Mouse (Mus musculus): ENCODE data around the gene Glra4. TPM values are rescaled to one million over a fixed set of nuclear protein-coding genes. Genes with fewer than 3 reads are reported as not detected.

Glra4 gene
- polyA plus RNA-seq, 1 experiment: not detected

DNA sequence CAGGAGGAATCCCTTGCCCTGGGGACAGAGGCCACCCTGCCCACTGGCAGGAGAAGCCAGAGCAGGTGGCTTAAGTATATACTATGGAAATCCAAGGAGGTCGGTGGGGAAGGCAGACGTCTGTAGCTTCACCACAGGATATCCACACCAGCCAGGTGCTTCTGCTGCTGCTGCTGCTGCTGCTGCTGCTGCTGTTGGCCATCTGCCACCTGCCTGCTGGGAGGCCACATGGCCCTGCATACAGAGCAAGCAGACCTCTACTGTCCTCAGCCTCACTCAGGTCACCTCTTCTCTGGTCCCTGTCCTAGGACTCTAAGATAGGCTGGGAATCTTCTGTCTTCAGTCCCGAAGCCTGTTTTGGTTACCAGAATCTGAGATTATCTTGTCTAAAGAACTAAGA lies 1.9 kb downstream of the Glra4 start:
- H3K4me3 ChIP-seq (replicated peaks; ENCODE audit: control insufficient read depth, low read depth, low read length): no peak overlapping the region
- TF ChIP-seq CTCF (IDR thresholded peaks at IDR 0.05; ENCODE audit: control insufficient read depth, insufficient read depth, low read length) (no peak), POLR2A (IDR thresholded peaks at IDR 0.05; ENCODE audit: borderline replicate concordance, control insufficient read depth, low read depth, low read length) (no peak)
- no peaks in the 10 kb centered on the region for H3K4me1 ChIP-seq (ENCODE audit: control insufficient read depth, insufficient read depth, low read length)
- WGBS: 52% methylated on average over 3 of the region's 3 CpGs
- H3K27ac ChIP-seq (ENCODE audit: control insufficient read depth, insufficient read depth, low read depth, low read length, poor library complexity): no peak overlapping the region

DNA sequence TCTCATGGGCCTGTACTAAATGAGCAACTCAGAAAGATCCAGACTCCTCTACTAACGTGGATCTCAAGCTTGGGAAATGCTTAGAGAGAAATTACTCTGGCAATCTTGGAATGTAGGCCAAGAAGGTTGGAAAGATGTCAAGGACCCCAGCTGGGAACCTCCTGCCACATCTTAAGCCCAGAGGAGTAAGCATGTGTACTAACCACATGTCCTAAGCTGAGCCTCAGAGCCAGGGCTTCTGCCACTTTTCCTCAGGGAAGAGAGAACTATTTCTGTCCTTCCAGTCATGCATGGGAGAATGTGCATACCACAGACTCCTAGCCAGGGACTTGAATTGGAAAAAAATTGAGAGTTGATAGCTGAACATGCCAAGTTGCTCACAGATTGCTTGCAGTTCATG lies 6.9 kb downstream of the Glra4 start:
- WGBS: 62% methylated on average over 1 of the region's 1 CpGs
- Histone ChIP-seq H3K4me1 (ENCODE audit: control insufficient read depth, insufficient read depth, low read length) (no peaks in the 10 kb centered on the region), H3K27ac (ENCODE audit: control insufficient read depth, insufficient read depth, low read depth, low read length, poor library complexity) (no peak overlapping the region), H3K4me3 (replicated peaks; ENCODE audit: control insufficient read depth, low read depth, low read length) (no peak overlapping the region)
- no peak for TF ChIP-seq POLR2A (IDR thresholded peaks at IDR 0.05; ENCODE audit: borderline replicate concordance, control insufficient read depth, low read depth, low read length)

DNA sequence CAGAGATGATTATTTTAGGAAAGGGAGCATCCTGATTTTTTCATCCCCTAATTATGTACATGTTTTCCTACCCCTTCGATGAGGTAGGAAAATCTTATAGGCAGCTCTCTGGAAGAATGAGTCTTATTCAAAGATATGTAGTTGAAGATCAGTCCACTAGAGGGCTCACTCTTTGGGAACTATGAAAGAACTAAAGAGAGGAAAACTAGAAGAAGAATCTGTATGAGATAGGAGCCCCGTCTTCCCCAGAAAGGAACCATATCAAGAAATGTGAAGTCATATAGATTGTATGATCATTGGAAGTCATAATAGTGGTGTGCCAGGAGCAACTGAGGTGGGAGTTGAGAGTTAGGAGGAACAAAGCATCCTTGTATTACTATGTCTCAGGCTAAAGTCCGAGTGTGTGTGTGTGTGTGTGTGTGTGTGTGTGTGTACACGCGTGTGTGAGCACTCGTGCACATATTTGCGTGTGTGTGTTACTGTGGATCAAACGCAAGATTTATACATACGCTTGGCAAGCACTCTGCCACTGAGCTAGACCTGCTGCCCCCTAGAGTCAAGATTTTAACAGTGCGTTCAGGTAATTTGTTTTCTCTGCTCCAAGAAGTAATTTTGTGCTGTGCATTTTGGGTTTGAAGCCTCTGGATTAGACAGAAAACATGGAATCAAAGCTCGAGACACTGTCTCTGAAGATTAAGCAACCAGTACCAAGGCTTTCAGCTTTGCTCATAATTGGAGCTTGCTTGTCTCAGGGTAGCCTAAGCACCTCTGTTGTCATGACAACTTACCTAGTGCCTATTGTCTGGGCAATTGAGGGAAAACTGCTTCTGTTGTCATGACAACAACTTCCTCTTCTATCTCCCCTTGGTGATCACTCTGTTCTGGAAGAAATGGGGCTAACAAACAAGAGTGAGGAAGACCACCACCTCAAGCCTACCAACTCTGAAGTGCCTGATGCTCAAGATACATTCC lies 18.6 kb downstream of the Glra4 start:
- 53% methylated on average over 11 of the region's 11 CpGs for WGBS

DNA sequence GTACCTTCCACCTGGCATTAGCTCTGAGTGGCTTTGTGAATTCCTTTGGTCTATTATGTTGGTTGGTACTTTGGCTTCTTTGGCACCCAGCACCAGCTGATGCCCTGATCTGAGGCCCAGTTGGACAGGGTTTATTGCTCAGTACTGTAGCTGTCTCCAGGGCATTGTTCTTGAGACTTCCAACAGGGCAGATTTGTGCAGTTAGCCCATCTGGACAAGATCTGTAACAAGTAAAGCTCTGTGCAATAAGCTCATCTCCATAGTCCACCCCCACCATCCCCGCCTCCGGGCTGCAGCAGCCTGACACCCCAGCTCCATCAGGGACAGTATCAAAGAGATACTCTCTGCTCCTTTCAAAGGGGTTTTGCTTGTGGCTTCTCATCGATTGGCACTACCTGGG lies 24.5 kb downstream of the Glra4 start:
- Histone ChIP-seq H3K27ac (ENCODE audit: control insufficient read depth, insufficient read depth, low read depth, low read length, poor library complexity) (no peak overlapping the region), H3K4me1 (ENCODE audit: control insufficient read depth, insufficient read depth, low read length) (no peaks in the 10 kb centered on the region), H3K4me3 (replicated peaks; ENCODE audit: control insufficient read depth, low read depth, low read length) (no peak overlapping the region)
- TF ChIP-seq CTCF (IDR thresholded peaks at IDR 0.05; ENCODE audit: control insufficient read depth, insufficient read depth, low read length) (no peak), POLR2A (IDR thresholded peaks at IDR 0.05; ENCODE audit: borderline replicate concordance, control insufficient read depth, low read depth, low read length) (no peak)
- WGBS: 70% methylated on average over 3 of the region's 3 CpGs

More for the DNA sequence above, 18.6 kb downstream of the Glra4 start:
- no peak overlapping the region for H3K4me3 ChIP-seq (replicated peaks; ENCODE audit: control insufficient read depth, low read depth, low read length)
- H3K4me1 ChIP-seq (ENCODE audit: control insufficient read depth, insufficient read depth, low read length): no peaks in the 10 kb centered on the region
- TF ChIP-seq POLR2A (IDR thresholded peaks at IDR 0.05; ENCODE audit: borderline replicate concordance, control insufficient read depth, low read depth, low read length): no peak
- TF ChIP-seq CTCF (IDR thresholded peaks at IDR 0.05; ENCODE audit: control insufficient read depth, insufficient read depth, low read length): peak; percentile 28
- no peak overlapping the region for H3K27ac ChIP-seq (ENCODE audit: control insufficient read depth, insufficient read depth, low read depth, low read length, poor library complexity)

DNA sequence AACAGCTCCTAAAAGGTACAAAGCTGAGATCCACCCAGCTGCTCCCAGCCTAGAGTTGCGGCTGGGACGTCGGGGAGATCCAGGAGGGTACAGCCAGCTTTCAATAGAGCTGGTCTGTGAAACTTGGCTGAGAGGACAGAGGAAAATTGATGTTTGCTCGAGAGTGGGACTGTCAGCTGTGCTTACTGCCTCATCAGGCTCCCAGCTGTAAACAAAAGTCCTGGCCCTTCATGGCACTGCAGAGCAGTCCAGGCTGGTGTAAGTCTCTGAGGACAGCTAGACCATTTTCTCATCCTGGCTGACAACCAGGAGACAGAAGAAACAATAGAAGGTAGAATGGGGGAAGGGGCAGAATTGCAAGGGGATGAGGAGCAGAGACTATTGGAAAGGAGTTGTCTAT lies 30.6 kb downstream of the Glra4 start:
- no peaks in the 10 kb centered on the region for H3K4me1 ChIP-seq (ENCODE audit: control insufficient read depth, insufficient read depth, low read length)
- H3K27ac ChIP-seq (ENCODE audit: control insufficient read depth, insufficient read depth, low read depth, low read length, poor library complexity): no peak overlapping the region
- 71% methylated on average over 4 of the region's 4 CpGs for WGBS
- no peak overlapping the region for H3K4me3 ChIP-seq (replicated peaks; ENCODE audit: control insufficient read depth, low read depth, low read length)
- TF ChIP-seq CTCF (IDR thresholded peaks at IDR 0.05; ENCODE audit: control insufficient read depth, insufficient read depth, low read length): no peak
- TF ChIP-seq POLR2A (IDR thresholded peaks at IDR 0.05; ENCODE audit: borderline replicate concordance, control insufficient read depth, low read depth, low read length): no peak

DNA sequence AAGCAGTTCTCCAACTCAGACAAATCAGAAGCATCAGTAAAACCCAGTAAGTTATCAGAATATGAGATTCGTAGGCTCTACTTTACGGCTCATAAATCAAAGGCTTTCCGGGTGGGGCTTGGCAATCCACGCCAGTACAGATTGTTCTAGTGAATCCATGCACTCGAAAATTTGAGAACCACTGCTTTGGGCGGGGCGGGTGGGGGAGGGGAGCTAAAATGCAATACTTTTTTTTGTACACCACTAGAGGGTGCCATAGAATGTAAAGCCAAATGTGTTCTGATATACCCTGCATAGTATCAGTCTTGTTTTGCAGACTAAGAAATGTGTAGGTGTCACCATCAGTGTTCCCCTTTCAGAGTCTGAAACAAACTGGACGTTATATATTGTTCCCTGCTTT lies 35.3 kb downstream of the Glra4 start:
- Histone ChIP-seq H3K27ac (ENCODE audit: control insufficient read depth, insufficient read depth, low read depth, low read length, poor library complexity) (no peak overlapping the region), H3K4me3 (replicated peaks; ENCODE audit: control insufficient read depth, low read depth, low read length) (no peak overlapping the region), H3K4me1 (ENCODE audit: control insufficient read depth, insufficient read depth, low read length) (no peaks in the 10 kb centered on the region)
- no peak for TF ChIP-seq CTCF (IDR thresholded peaks at IDR 0.05; ENCODE audit: control insufficient read depth, insufficient read depth, low read length)
- TF ChIP-seq POLR2A (IDR thresholded peaks at IDR 0.05; ENCODE audit: borderline replicate concordance, control insufficient read depth, low read depth, low read length): no peak
- 42% methylated on average over 8 of the region's 8 CpGs for WGBS

DNA sequence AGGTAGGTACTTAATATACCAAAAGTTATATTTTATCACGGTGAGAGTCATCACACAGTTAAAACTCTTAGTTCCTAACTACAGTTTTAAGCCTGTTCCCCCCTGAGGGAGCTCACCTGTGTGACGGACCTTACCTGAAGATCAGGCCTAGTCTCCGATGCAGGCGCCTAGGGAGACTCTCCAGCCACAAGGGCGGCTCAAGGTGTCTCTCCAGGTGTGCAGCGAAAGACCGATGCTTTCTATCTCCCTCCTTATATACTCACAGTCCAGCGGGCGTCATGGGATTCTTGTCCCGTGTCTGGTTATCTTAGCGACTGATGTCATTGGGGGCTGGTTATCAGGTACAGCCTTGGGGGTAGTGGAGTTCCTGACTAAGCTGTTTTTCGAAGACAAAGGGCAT lies 36.5 kb downstream of the Glra4 start, which contains the start of gene Morf4l2:
Morf4l2 (minus strand) TSS at position 232 of the 400 bp plus-strand sequence.
- TF ChIP-seq POLR2A (IDR thresholded peaks at IDR 0.05; ENCODE audit: borderline replicate concordance, control insufficient read depth, low read depth, low read length): no peak
- TF ChIP-seq CTCF (IDR thresholded peaks at IDR 0.05; ENCODE audit: control insufficient read depth, insufficient read depth, low read length): no peak
- H3K4me3 ChIP-seq (replicated peaks; ENCODE audit: control insufficient read depth, low read depth, low read length): no peak within 1 kb of the TSS
- no peak within 1 kb of the TSS for H3K27ac ChIP-seq (ENCODE audit: control insufficient read depth, insufficient read depth, low read depth, low read length, poor library complexity)
- WGBS: 79% methylated on average over 12 of the region's 12 CpGs
- H3K4me1 ChIP-seq (ENCODE audit: control insufficient read depth, insufficient read depth, low read length): no peaks in the 10 kb centered on the region

DNA sequence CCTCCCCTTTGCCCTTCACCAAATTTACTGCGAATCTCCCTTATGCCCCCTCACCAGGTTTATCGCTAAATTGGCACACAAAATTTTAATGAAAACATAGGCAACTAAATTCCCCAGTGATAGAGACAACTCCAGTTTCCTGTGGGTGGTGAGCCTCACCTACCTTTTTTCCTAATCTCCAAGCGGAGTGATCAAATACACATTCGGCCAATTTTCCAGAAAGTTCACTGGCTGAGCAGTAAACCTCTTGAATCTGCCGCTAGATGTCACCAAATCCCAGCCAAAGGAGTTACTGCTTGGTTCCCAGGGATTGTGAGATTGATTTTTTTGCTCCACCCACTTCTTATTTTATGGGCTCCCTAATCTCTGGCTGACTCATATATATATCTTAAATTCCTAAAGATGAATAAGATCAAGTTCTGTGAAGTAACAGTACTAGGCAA lies 37.3 kb downstream of the Glra4 start:
- no peak overlapping the region for H3K27ac ChIP-seq (ENCODE audit: control insufficient read depth, insufficient read depth, low read depth, low read length, poor library complexity)
- WGBS: 23% methylated on average over 5 of the region's 5 CpGs
- H3K4me1 ChIP-seq (ENCODE audit: control insufficient read depth, insufficient read depth, low read length): no peaks in the 10 kb centered on the region
- no peak overlapping the region for H3K4me3 ChIP-seq (replicated peaks; ENCODE audit: control insufficient read depth, low read depth, low read length)
- TF ChIP-seq CTCF (IDR thresholded peaks at IDR 0.05; ENCODE audit: control insufficient read depth, insufficient read depth, low read length) (no peak), POLR2A (IDR thresholded peaks at IDR 0.05; ENCODE audit: borderline replicate concordance, control insufficient read depth, low read depth, low read length) (no peak)
